In genomic region chr17:5334567-5334966, GRCm38 (mm10) we compare ENCODE assay signal across 21 mouse cellular contexts.
A peak's percentile ranks its signal among the peaks of the same experiment; 100 is the strongest.
DNase-seq lines count a peak whose midpoint lies in the region; ATAC-seq and TF ChIP-seq lines count a peak whose summit lies in the region.
"Had no signal": no experiment of that assay in that cellular context is flagged by ENCODE, and none has a peak within 500 bp of the region (broad histone marks: within the 10 kb centered on the region; RNA-seq: fewer than 3 reads in every experiment).

No protein-coding gene starts in this region.

- peaks cover 69% of the 10 kb centered on the region for H3K36me3 ChIP-seq in heart, embryonic 10.5 days
- H3K36me3 ChIP-seq in embryonic facial prominence, embryonic 15.5 days, result peaks cover 84% of the 10 kb centered on the region
- peaks cover 46% of the 10 kb centered on the region for H3K36me3 ChIP-seq in stomach, embryonic 15.5 days

- no peaks in the 10 kb centered on the region for H3K9me3 ChIP-seq in heart, embryonic 10.5 days
- no peaks in the 10 kb centered on the region for H3K9me3 ChIP-seq in embryonic facial prominence, embryonic 15.5 days (replicated peaks)
- no peaks in the 10 kb centered on the region for H3K9me3 ChIP-seq in stomach, embryonic 15.5 days
- H3K9me3 ChIP-seq: embryonic facial prominence, embryonic 12.5 days; lung, embryonic 15.5 days; neural tube, embryonic 15.5 days had no signal

- no peak overlapping the region for H3K4me3 ChIP-seq in heart, embryonic 10.5 days
- no peak overlapping the region for H3K4me3 ChIP-seq in lung, adult 2 months (replicated peaks; ENCODE audit: extremely low read depth, low read depth, low read length)
- H3K4me3 ChIP-seq in embryonic facial prominence, embryonic 15.5 days (replicated peaks), result no peak overlapping the region
- H3K4me3 ChIP-seq in stomach, embryonic 15.5 days (replicated peaks), result no peak overlapping the region
- H3K4me3 ChIP-seq: embryonic facial prominence, embryonic 12.5 days; lung, embryonic 15.5 days; megakaryocyte, embryonic 14.5 days; neural tube, embryonic 15.5 days had no signal

- peak; percentile 44 for DNase-seq in heart, postnatal 10 days
- no peak for DNase-seq in heart, embryonic 10.5 days (ENCODE audit: low spot score)
- peak; percentile 48 for DNase-seq in lung, postnatal 10 days
- DNase-seq in lung, adult 2 months, result no peak
- no peak for DNase-seq in kidney, adult 8-10 months
- DNase-seq: adrenal gland, postnatal 10 days; cerebellum, adult 9-11 months; gastrocnemius, postnatal 14 days; kidney, adult 2 months; kidney, postnatal 14 days; midbrain, embryonic 14.5 days; right cerebral cortex, postnatal 4 days; thymus, postnatal 25 days had no signal

- H3K4me2 ChIP-seq in embryonic facial prominence, embryonic 15.5 days (replicated peaks), result no peak overlapping the region
- no peak overlapping the region for H3K4me2 ChIP-seq in stomach, embryonic 15.5 days
- H3K4me2 ChIP-seq: embryonic facial prominence, embryonic 12.5 days; heart, embryonic 11.5 days; liver, embryonic 11.5 days; lung, embryonic 15.5 days; neural tube, embryonic 15.5 days had no signal

- intact Hi-C loops in heart, postnatal 10 days (cut with DNase I), result no loop called here

- H3K9ac ChIP-seq in embryonic facial prominence, embryonic 15.5 days, result no peak overlapping the region
- H3K9ac ChIP-seq in stomach, embryonic 15.5 days, result no peak overlapping the region
- H3K9ac ChIP-seq: embryonic facial prominence, embryonic 12.5 days; lung, embryonic 15.5 days; neural tube, embryonic 15.5 days had no signal

- no peak for TF ChIP-seq CTCF in lung, adult 2 months (IDR thresholded peaks at IDR 0.05; ENCODE audit: insufficient read depth, low read length)

- no peaks in the 10 kb centered on the region for H3K4me1 ChIP-seq in heart, embryonic 10.5 days
- no peaks in the 10 kb centered on the region for H3K4me1 ChIP-seq in lung, adult 2 months (ENCODE audit: control insufficient read depth, insufficient read depth, low read length)
- H3K4me1 ChIP-seq in embryonic facial prominence, embryonic 15.5 days, result no peaks in the 10 kb centered on the region
- H3K4me1 ChIP-seq in stomach, embryonic 15.5 days, result no peaks in the 10 kb centered on the region
- H3K4me1 ChIP-seq: embryonic facial prominence, embryonic 12.5 days; lung, embryonic 15.5 days; neural tube, embryonic 15.5 days had no signal

- TF ChIP-seq POLR2A in lung, adult 2 months (IDR thresholded peaks at IDR 0.05; ENCODE audit: borderline replicate concordance, extremely low read depth, low read depth, low read length), result no peak

- H3K27ac ChIP-seq in heart, embryonic 10.5 days, result no peak overlapping the region
- peak overlapping the region; percentile 61; the same call in 1 of the 2 replicates for H3K27ac ChIP-seq in embryonic facial prominence, embryonic 15.5 days (replicated peaks)
- 0 out of 2 replicates have a peak overlapping the region, but pooled peaks have one; percentile 42 for H3K27ac ChIP-seq in stomach, embryonic 15.5 days
- H3K27ac ChIP-seq: embryonic facial prominence, embryonic 12.5 days; lung, embryonic 15.5 days; neural tube, embryonic 15.5 days had no signal

- no peaks in the 10 kb centered on the region for H3K27me3 ChIP-seq in heart, embryonic 10.5 days (ENCODE audit: insufficient read depth, poor library complexity, severe bottlenecking)
- H3K27me3 ChIP-seq in embryonic facial prominence, embryonic 15.5 days, result no peaks in the 10 kb centered on the region
- H3K27me3 ChIP-seq in stomach, embryonic 15.5 days (replicated peaks), result no peaks in the 10 kb centered on the region
- H3K27me3 ChIP-seq: embryonic facial prominence, embryonic 12.5 days; lung, embryonic 15.5 days; megakaryocyte, embryonic 14.5 days; neural tube, embryonic 15.5 days had no signal

- peak; percentile 22; the same call in 1 of the 2 replicates for ATAC-seq in embryonic facial prominence, embryonic 15.5 days (ENCODE audit: insufficient number of reproducible peaks, low FRiP score, low TSS enrichment, low read depth)
- ATAC-seq in stomach, embryonic 15.5 days (ENCODE audit: insufficient read depth, low FRiP score, low read depth), result no peak

- WGBS in heart, embryonic 10.5 days, result 86% methylated on average over 7 of the region's 7 CpGs
- WGBS in lung, adult 2 months, result 66% methylated on average over 7 of the region's 7 CpGs
- WGBS in embryonic facial prominence, embryonic 15.5 days, result 75% methylated on average over 7 of the region's 7 CpGs
- WGBS in stomach, embryonic 15.5 days, result 89% methylated on average over 7 of the region's 7 CpGs

Comparison
In these comparisons a context has a peak if more than half of its experiments do, and no peak if none do; other contexts are left out.
1. DNase-seq: peak in heart, postnatal 10 days (2 of 2) and lung, postnatal 10 days (single experiment); none in heart, embryonic 10.5 days (single experiment), lung, adult 2 months (single experiment) and kidney, adult 8-10 months (0 of 2).